Mouse (Mus musculus) heart, adult 18-20 months (tissue): Measurements from ENCODE around the gene Shld1. TPM values are rescaled to one million over a fixed set of nuclear protein-coding genes. Genes with fewer than 3 reads are reported as not detected.

Experiments
- DNase-seq, 2 experiments: peaks; one replicate each; pipeline ENCODE4 v3.0.0; 2021 to 2022; ENCODE audit warnings: mixed read lengths in 1 of 2
- total RNA-seq, 2 experiments: library from RNA; stranded (reverse); gene quantifications; 2 replicates each; pipeline ENCODE4 v1.2.3; 2021

Gene Shld1
- total RNA-seq, 2 experiments from 2014 or later = 36.7 to 57.1 TPM

- DNase-seq = no peak
These were observed 37.8 kb downstream of the Shld1 start for GRCm38 (mm10) chr2:132724561-132724960.

- no peak for DNase-seq
These were observed 38.7 kb downstream of the Shld1 start for GRCm38 (mm10) chr2:132725376-132725905.

GRCm38 (mm10) chr2:132726156-132726555 is 39.4 kb downstream of the Shld1 start:
- no peak for DNase-seq

- DNase-seq = no peak
These were observed 46.2 kb downstream of the Shld1 start for GRCm38 (mm10) chr2:132732940-132733339.

GRCm38 (mm10) chr2:132733603-132734573 is 47.2 kb downstream of the Shld1 start:
- no peak for DNase-seq

DNA sequence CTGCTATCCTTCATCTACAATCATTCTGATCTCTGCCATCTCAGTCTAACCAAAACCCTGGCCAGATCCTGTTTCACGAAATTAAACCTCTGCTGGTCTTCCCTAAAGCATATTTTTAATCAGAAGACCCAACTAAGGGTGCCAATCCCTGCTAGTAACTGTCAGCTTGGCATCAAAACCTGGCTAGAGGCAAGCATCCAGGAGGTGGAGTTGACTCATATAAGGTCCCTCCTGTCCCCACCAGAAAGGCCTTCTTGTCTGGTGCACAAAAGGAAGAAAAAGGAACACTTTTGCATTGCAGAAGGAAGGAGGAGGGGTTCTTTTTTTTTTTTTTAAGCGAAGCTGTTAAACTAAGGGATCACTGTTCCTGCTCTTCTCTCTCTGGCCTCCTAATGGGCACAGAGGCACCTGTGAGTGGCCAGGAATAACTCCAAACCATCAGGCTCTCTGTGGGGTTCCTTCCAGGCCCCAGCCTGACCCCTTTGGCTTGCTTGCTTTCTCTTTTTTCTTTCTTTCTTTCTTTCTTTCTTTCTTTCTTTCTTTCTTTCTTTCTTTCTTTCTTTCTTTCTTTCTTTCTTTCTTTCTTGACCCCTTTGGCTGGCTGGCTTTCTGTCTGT is 52.2 kb downstream of the Shld1 start:
- no peak for DNase-seq

- no peak for DNase-seq
These were observed 55.2 kb downstream of the Shld1 start for GRCm38 (mm10) chr2:132741862-132742347.

DNA sequence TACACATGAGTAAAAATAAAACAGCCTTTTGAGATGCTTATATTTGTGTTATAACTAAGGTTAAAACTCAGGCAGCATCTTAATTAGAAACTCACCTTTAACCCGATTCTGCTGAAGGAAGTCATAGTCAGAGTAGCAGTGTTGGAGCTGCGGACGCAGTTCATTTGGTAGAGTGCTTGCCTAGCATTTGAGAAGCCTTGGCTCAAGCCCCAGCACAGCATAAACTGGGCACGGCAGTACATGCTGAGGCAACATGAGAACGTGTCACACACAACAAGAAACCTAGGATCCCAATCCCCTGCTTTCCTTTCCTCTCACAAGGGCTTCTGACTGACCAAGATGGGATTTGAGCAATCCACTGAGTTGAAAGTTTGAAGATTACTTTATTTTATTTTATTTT is 58.1 kb downstream of the Shld1 start:
- DNase-seq = peak in 1 of 2 experiments; percentile 17

DNA sequence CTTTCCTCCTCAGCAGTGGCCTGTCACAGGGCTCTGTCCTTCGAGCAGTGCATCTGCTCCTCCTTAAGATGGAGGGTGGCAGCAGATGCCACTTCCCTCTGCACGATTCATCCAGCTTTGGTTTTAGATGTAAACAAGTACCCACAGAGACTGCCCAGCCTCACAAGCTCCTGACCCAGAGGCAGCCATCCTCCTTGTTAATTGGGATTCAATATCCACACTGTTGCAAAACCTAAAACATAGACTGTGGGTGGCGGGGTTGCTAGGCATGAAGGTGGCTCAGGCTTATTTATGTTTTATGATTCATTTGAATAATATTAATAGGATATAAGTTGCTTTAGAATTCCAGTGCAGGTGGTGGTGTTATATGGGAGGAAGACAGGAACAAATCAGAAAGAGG is 59.4 kb downstream of the Shld1 start:
- DNase-seq = no peak

DNA sequence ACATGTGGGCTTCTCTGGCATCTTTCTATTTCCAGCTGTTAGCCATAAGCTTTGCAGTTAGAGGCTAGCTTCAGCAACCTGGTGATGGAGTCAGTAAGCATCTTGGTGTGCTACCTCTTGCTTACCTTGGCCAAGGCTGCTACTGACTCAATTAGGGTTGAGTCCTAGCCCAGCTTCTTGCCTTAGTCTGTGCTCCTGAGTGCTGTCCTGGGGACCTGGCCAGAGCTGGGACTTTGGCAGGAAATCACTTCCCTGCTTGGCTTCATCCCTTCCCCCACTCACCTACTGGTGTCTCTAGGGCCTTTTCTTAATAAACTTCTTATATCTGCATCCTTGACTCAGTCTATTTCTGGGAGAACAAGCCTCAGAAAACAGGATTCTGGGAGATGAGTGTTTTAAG is 64.0 kb downstream of the Shld1 start:
- DNase-seq = no peak

GRCm38 (mm10) chr2:132751141-132752066 is 64.7 kb downstream of the Shld1 start:
- no peak for DNase-seq

DNA sequence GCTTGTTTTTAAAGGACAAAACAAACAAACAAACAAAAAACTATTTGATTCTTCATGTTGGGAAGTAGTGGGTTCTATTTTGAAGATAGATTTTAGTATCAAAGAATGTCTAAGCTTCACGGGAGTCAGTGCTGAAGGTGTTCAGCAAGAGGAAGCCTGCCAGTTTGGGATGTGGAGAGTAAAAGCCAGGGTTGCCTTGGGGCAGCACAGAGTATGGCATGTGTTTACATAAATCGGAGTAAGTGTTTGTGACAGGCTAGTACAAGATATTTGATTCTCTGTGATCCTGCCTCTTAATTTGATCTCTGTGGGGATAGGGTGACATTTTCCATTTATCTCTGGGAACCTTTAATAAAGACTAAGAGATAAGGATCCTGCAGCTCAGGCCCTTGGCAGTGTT is 65.7 kb downstream of the Shld1 start:
- DNase-seq = no peak

DNA sequence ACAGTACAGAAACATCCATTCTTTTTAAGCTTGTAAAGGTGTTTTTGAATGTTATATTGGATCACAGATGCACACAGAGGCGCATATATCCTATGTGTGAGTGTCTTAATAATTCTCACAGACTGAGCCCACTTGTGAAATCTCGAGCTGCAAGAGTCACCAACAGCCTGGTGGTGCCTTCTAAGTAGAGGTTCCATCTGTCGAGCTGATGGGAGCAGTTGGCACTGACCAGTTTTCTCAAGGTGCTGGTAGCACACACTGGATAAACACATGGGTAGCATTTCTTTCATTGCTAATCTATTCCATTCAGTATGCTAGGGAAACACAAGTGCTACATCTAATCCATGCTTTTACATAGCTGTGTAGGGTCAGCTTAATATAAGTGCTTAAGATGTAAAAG is 66.4 kb downstream of the Shld1 start:
- DNase-seq = no peak

GRCm38 (mm10) chr2:132757911-132758310 is 71.2 kb downstream of the Shld1 start:
- no peak for DNase-seq

DNA sequence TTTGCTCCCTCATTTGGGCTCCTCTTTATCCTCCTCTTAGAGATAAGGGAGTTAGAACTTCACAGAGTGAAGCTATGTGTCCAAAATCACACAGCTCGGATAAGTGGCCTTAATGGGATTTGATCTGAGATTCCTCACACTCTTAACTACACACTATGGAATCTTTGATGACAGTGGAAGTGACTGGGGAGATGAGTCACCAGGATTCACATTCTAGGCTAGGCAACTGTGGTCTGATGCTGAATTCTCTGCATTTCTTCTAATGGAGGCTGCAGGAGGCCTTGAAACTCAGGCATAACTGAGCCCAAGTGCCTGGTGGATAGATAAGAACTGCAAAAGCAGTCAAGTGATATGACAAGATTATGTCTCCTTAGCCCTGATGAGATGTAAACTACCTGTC is 84.1 kb downstream of the Shld1 start:
- no peak for DNase-seq

GRCm38 (mm10) chr2:132780978-132781377 is 94.2 kb downstream of the Shld1 start, which contains the start of gene Chgb:
Chgb (plus strand) TSS chr2:132781278.
- no peak for DNase-seq

DNA sequence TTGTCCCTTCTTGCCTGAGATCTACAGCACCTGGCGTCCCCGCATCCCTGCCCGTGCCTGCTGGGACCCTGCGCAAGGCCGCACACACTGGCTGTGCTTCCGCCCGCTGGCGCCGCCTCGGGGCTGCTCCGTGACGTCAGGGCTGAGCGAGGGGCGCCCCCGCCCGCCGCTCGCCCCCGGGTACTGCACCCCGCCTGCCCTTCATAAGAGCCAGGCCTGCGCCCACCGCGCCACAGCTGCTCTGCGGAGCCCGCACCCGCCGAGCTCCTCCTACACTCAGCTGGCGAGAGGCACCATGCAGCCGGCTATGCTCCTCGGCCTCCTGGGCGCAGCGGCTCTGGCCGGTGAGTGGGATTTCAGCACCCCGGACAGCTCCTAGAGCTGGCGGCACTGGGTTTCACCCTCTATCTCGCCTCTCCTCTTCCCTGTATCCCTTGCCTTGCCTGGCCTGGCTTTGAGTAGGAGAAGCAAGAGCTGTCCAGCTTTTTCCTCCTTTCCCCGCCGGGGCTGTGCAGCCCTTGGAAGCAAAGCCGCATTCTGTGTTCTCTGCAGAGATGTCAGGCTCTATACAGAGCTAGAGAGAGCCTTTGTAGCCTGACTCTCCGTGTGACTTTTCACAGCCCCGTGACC is 94.8 kb downstream of the Shld1 start:
- DNase-seq = peak; percentile 81 to 84

DNA sequence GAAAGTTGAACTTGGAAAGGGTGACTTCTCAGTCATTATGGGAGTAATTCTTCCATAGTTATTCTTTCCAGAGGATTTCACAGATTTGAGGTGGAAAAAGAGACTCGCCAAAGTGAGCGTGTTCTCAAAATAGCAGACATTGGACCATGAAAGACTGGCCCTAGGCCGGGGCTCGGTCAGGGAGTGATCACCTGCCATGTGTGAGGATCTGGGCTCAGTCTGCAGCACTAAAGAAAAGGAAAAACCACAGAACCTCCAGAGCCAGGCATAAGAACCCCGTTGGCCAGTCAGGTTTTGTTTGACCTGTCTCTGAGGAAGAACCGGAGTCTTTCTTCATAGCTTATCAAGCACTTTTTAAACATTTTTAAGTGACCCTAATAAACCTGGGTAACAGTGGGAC is 97.3 kb downstream of the Shld1 start:
- DNase-seq = no peak

- no peak for DNase-seq
These were observed 106.9 kb downstream of the Shld1 start for GRCm38 (mm10) chr2:132793441-132794203.

DNA sequence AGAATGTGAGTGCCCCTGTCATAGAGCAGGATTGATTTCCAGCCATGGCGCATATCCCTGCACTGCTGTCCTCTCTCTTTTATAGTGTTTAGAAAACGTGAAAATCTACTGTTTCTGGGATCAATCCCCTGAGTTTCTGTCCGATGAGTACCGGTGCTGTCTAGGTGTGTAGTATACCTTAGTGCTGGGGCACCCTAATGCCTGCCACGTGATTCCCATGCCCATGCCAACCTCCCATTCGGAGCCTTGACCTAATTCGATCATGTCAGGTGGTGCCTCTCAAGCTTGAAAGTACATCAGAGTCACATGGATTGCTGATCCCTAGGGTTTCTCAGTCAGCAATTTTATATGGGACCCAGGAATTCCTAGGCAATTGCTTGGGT is 107.5 kb downstream of the Shld1 start:
- no peak for DNase-seq
